Mouse (Mus musculus) neural tube, embryonic 10.5 days (tissue): ENCODE results near the gene Dock2.

ENCODE experiments used
- DNase-seq: peaks from one replicate; pipeline ENCODE4 v3.0.0-alpha.2; 2017; ENCODE audit warnings: low spot score; ENCODE audit errors: extremely low spot score

Dock2 gene

DNA sequence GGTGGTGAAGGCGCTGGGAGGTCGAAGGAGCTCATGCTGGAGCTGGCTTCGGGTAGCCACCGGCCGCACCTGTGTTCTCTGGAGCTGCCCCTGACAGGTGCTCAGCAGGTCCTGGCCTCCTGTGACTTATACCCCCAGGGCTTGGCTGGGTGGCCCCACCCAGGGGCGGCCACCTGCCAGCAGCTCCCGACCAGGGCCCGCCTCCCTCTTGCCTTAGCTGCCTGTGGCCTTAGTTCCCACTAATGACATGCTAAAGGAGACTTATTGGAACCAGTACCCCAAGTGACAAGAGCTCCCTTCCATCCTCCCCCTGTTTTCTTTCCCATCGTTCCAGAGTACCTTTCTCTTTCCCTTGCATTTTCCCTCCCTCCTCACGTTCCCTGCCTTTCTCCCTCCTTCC is 575.7 kb downstream of the Dock2 start, which contains the start of gene Foxi1:
Foxi1 (minus strand) TSS at position 101 of the 400 bp plus-strand sequence.
- no peak for DNase-seq

DNA sequence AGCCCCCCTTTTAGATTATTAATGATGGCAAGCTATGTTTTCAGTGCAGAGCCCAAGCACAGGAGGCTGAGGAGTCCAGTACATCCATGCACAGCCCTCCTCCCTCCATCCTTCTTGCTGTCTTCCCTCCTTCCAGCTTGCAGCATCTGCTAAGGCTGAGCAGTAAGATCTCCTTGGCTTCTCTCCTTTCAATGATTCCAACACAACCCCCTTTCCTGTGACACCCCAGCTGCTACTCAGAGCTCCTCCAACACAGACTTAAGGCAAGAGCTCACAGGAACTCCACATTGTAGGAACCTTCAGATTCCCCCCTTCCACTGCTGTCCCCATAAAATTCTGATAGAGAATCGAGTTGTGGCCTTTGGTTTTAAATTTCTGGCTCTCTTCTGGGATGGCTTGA is 580.9 kb downstream of the Dock2 start:
- DNase-seq = no peak

DNA sequence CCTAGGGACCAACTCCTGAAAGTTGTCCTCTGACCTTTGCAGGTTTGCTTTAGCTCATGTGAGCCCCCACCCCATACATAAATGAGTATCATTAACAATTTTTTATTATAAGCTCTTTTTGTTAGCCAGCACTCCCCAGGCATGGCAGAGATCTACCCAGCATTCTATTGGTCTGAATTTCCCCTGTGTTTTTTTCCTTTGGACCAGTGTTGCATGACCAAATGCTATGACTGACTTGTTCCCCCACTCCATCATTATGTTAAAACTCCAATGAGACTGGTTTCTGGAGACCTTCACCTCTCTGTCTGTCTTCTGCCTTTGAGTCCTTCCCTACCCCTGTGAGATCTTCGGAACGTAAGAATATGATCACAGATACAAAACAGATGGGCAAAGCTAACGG is 588.5 kb downstream of the Dock2 start:
- no peak for DNase-seq

DNA sequence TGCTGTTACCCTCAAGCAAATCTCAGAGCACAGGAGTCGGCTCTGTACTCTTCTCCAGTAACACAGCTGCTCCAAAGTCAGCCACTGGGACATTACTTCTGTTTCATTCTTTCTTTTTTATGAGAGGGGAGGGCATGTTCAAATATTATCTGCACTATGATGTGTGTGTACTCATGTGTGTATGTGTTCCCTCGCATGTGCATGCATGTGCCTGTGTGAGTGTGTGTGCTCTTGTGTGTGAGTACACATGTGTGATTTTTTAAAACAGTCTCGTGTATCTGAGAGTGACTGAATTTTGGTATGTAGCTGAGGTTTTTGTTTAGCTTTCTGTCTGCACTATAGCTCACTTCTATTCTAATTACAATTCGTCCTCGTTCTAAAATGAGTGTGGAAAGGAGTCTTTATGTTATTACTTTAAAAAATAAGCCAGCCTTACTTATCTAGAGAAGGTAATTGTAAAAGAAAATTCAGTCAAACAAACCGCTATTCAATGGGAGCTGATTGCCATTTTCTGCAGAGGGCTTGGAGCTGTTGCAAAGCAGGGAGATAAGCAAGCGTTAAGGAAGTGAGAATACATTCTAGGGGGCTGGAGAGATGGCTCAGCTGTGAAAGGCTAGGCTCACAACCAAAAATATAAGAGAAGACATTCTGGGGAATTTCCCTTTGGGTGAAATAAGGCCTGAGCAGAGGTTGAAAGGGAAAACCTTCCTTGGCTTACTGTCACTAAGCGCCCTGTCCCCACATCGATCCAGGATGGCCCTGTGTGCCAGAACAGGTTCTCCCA is 589.3 kb downstream of the Dock2 start:
- DNase-seq = no peak

DNA sequence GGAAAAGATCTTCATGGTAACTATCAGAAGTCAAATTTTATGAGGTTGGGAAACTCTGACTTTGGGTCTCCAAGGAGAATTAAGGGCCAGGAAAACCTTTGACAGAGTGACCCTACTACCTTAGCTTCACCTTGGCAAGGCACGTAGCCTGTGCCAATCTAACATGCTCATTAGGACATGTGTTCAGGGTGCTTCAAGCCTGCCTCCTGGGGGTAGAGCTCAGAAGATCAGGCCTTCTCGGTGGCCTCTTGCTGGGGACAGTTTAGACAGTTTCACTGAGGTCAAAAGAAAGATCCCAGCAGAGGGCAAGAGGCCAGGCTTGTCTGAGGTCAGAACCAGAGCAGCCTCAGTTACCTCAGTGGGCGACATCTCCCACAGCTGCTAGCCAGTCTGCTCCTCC is 590.0 kb downstream of the Dock2 start:
- no peak for DNase-seq

DNA sequence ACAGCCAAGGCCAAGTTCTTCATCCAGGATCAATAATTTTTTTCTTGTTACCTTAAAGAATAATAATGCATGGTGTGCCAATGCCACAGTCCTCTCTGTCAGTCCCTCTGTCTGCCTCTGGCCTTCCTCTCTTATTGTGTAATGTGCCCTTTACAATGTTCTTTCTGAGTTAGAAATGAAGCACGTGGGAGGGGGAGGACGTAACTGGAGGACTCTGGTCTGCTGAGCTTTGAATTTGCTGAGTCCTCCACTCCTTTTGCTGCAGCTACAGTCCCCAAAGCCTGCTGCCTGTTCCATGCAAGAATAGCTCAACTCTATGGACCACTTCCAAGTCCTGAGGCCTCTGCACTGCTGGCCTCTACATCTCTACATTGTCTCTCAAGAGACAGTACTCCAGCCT is 599.4 kb downstream of the Dock2 start:
- no peak for DNase-seq

DNA sequence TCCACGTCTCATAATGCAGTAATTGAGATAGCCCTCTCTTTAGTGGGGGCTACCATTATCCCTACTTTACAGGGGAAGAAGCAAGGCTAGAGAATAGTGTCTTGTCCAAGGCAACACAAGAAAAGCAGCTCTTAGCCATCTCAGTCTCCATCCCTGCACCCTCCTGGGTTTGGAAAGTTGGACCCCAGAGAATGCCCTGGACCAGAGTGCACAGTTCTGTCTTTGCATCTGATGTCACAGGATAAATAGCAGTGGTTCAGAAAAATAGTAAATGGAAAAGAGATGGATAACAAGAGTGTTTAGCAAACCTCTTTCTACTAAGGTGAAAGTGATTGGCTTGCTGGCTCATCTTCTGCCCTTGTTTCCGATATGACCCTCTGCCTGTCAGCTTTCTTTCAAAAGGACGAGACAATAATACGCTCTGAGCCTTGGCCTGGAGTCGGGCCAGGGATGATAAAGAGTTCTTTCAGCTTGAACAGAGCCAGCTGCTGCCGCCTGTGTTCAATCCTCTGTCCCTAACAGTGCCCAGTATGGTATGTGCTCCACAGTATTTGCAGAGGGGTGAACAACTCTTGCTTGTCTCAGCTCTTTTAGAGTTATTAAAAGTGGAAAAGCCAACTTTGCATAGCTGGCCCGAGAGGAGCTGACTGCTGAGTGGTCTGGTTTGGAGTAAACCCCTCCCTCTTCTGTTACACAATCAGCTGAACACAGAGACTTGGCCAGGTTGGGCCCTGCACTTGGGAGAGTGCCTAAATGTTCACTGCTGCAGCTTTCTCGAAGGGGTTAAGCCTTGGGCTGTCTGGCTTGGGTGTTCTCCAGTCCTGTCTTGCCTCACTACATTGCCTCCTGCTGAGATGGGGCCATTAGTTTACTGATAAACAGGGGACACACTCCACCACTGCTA is 602.2 kb downstream of the Dock2 start:
- no peak for DNase-seq

DNA sequence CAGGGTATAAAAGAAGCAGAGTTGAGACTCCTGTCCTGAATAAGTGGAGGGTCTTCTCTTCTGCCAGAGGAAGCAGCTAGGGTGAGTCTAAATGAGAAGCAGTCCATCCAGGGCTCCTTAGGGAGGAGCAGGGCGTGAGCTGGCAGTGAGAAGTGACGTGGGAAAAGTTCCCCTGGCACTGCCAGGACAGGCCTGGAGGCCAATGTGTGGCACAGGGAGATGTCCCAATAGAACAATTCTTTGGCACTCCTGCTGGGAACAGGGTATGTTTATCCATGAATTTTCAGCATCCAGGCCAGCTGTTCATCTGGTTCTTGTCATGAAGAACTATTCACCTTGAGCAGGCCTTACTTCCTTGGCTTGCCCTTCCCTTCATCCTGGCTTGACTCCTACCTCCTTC is 604.9 kb downstream of the Dock2 start:
- no peak for DNase-seq
